Mouse (Mus musculus) right cerebral cortex, postnatal 25 days (tissue): ENCODE measurements around the gene Clvs2.
A peak's percentile ranks its signal among the peaks of the same experiment; 100 is the strongest.

Source experiments
- DNase-seq: peaks from one replicate; pipeline ENCODE4 v3.0.0; 2022

Clvs2 gene

DNA sequence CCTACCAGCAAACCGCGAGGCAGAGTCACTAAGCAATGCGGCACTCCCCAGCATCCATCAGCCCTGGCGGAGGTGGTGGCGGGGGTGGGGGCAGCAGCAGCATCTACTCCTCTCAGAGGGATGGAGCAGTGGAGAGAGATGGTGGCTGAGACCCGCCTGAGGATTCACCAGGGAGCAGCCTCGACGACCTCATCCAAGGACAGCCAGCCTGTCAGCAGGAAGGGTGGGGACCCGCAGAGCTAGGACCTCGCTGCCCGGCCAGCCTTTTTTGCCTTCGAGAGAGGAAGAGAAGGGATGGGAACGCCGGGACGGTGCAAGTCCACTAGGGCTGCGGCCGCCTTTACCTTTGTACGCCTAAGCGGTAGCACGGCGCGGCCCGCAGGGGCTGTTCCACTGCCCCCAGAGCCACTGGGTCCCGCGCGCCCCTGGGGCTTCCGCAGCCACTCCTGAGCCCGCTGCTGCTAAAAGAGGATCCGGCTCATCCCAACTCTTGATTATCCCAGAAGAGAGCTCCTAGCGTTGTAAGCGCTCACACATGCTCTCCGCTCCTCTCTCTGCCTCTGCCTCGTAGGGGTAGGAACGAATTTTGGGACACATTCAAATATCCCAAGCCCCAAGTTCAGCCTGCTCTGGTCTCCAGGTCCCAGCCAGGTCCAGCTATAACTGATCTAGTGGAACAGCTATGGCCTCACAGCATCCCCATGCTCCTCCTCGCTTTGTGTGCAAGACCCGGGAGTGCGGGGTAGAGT lies at the start of gene Clvs2:
Gene Clvs2, minus strand, starts transcription at position 639 of the 749 bp plus-strand sequence.
- DNase-seq = peak; percentile 89

DNA sequence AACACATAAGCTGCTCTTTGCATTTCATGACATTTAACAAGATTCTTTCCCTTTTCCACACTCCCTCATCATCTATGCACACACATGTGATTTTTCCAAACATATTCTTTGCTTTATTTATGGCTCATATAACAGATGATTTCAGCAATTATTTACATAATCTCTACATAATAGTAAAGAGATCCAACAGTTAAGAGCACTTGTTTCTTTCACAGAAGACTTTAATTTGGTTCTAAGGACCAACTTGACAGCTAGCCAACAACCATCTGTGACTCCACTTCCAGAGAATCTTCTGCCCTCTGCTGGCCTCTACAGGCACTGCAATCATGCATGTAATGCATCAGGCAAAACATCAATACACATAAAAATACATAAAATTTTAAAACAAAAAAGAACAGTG lies 28.6 kb upstream of the Clvs2 start:
- DNase-seq = peak; percentile 74

DNA sequence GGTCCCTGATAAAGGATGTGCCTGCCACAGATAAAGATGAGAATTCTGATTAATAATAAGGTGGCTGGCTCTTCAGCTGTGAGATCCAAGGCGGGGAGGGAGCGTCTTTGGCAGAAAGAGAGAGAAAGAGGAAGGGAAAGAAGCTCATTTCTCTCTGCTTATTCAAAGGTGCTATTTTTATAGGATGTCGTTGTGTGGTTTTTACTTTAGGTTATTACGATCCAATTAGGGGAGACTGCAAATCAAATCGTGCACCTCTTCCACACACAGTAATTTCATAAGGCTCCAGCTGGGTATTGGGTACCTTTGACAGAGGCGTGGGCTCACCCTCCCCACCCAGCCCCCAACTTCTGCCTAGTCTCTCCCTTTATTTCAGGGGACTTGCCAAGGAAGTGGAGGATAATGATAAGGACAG lies 985 bp downstream of the Clvs2 start:
- DNase-seq = peak; percentile 50

DNA sequence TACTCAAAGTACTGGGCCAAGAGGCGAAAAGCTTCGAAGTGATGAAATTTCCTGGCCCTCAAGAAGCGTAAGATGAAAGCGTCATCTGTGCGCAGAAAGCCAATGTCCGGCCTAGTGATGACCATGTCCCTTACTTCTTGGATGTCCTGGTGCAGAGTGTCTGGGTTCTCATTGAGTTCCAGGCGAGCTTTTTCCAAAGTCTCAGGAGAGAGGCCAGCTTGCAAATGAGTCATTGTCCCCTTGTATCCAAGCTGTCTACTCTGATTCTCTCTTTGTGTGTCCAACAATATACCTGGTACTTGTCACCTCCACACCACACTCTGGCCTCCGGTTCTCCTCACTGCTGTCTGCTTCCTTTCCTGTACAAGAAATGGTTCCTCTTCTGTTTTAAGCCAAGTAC lies 1.9 kb downstream of the Clvs2 start:
- DNase-seq = peak; percentile 50

DNA sequence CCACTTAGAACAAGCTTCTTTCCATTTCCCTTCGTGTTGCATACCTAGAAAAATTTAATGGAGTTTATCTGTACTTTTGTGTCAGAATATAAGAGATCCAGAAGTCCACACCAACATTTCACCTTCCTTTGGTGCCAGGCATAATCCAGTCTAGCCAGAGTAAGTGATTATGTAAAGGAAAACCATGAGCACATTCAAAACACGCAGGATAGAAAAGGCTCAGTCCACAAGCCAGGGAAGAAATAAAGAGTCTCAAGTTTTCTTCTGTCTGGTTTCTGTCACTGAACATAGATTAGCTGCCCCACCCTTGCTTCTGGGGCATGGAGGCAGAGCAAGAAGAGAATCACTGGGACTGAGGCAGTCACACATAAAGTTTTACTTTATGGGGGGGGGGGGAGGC lies 8.4 kb downstream of the Clvs2 start:
- DNase-seq = no peak

DNA sequence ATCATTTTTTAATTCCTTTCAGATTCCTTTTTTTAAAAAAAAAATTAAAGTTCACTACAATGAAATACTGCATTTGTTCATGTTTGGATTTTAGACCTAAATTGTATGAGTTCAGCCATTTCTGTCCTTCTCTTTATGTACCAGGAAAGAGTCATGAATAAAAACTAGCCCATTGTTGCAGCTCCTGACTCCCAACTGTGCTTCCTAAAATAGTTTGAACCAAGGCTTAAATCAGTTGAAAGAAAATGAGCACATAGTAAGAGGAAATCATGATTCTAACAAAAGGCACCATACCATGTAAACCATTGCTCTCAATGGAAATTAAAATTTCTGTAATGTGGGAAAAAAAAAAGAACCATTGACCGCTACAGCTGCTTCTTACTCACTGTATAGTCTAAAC lies 11.4 kb downstream of the Clvs2 start:
- no peak for DNase-seq

DNA sequence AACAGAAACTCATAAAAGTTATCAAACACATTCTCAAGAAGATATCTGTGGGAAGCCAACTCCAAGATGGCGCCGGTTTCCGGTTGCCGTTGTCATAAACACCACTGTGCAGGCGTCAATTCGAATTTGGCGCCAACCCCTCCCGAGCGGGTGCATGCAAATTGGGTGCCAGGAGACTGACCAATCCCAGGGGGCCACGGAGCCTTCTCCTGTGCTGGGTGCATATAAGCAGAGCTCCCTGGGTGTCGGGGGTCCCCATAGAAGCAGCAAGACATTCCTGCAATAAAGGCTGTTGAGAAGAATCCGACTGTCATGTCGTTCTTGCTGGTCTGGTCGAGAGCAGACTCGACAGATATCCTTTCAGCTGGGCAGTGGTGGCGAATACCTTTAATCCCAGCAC lies 31.8 kb downstream of the Clvs2 start:
- no peak for DNase-seq

DNA sequence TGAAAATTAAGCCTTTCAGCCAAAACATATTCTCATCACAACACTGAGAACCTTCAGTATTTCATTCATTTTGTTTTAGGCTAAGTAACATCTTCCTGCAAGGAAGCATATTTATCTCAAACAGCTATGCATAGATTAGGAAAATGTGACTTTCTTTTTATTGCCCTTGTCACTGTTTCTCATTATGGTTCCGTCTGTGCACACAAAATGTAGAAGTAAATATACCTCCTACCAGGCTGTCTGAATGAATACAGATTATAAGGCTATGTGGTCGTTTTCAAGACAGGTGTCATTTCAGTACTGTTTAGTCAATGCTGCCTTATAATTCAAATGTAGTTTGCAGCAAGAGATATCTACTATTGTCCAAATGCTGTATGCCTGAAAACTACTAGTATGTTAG lies 35.8 kb downstream of the Clvs2 start:
- DNase-seq = no peak

DNA sequence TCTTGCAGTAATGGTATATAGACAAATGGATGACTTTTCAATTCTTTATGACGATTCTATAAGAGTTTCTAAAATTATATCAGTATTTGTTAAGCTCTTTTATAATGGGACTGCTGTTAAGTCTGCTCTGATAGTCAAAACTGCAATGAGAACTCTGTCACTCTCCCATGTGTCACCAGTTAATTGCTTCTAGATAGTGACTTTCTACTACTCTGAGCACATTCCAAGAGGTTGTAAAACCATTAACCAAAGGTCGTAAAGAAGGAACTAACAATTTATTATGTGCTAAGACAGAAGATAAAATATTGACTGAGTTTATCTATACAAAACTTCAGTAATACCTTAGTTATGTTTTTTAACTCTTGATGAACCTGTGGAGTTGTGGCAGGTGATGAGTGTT lies 37.5 kb downstream of the Clvs2 start:
- DNase-seq = no peak

DNA sequence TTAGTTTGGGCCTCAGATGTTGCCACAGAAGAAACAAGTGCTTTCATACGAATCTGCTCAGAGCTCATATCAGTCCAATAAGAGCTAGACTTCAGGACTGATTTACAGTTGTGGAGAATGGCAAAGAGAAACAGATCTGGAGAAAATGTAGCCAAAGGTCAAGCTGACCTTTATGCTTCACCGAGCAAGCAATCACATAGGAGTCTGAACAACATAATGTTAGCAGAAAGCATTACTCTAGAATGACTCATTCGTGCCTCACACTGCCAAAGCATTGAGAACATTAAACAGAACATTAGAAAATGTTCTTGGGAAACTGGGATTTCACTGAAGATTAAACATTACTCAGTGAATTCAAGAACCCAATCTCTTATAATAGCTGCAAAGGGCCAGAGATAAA lies 66.5 kb downstream of the Clvs2 start:
- DNase-seq = no peak

DNA sequence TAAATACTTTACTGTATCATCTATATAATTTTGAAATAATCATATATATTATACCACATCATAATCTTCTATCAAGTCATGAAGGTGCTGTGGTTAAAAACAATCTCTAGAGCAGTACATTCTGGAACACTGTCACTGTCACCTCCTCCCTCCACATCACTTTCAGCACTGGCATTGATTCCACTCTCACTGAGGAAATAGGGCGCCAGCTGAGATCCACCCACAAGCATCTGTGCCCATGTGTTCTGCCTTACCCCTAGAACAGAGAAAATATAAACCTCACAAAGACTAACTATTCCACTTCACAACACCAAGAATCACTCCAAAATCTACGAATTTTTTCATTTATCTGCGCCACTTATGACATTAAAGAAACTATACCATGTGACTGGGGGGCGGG lies 84.2 kb downstream of the Clvs2 start:
- peak; percentile 93 for DNase-seq
